Mouse (Mus musculus) erythroblast, embryonic 14.5 days (primary cell): ENCODE results near the gene Zfp106. TPM values are rescaled to one million over a fixed set of nuclear protein-coding genes. Genes with fewer than 3 reads are reported as not detected.

ENCODE experiments used
- H3K27me3 ChIP-seq: 2 replicates; pipeline ENCODE4 v1.6.1; 2012; ENCODE audit warnings: inconsistent platforms; ENCODE audit not compliant: control insufficient read depth
- H3K36me3 ChIP-seq: 2 replicates; pipeline ENCODE4 v1.6.1; 2012; ENCODE audit warnings: mild to moderate bottlenecking, inconsistent platforms; ENCODE audit not compliant: control insufficient read depth
- H3K4me1 ChIP-seq: 2 replicates; pipeline ENCODE4 v1.6.1; 2012; ENCODE audit warnings: inconsistent platforms; ENCODE audit not compliant: control insufficient read depth
- H3K4me3 ChIP-seq: replicated peaks from 2 replicates; pipeline ENCODE3; 2012; ENCODE audit warnings: moderate library complexity, mild to moderate bottlenecking, inconsistent platforms
- H3K9me3 ChIP-seq: 2 replicates; pipeline ENCODE4 v1.6.1; 2012; ENCODE audit warnings: low read length, inconsistent platforms, mixed read lengths; ENCODE audit not compliant: control insufficient read depth
- GATA1 ChIP-seq: IDR thresholded peaks from 2 replicates; pipeline ENCODE4 v1.6.1; 2012; ENCODE audit warnings: low read length, inconsistent platforms, mixed read lengths
- TAL1 ChIP-seq: IDR thresholded peaks from 3 replicates; pipeline ENCODE4 v1.6.1; 2012; ENCODE audit warnings: low read length, inconsistent platforms, mixed read lengths
- polyA plus RNA-seq: library from polyadenylated mRNA; stranded (reverse); fragments of >175 nt; gene quantifications from 2 replicates; pipeline ENCODE4 v1.2.3, GENCODE M21; 2012

Gene Zfp106
- polyA plus RNA-seq, 1 experiment, result 0.30 TPM

- Histone ChIP-seq H3K4me3 (no peak overlapping the region), H3K27me3 (no peaks in the 10 kb centered on the region), H3K4me1 (no peaks in the 10 kb centered on the region), H3K9me3 (no peaks in the 10 kb centered on the region), H3K36me3 (no peaks in the 10 kb centered on the region)
- TF ChIP-seq TAL1, result no peak
- TF ChIP-seq GATA1, result no peak
Observed at GRCm38 (mm10) chr2:120468011-120468410, 95.6 kb downstream of the Zfp106 start.

GRCm38 (mm10) chr2:120465397-120465785 lies 98.3 kb downstream of the Zfp106 start:
- no peaks in the 10 kb centered on the region for H3K36me3 ChIP-seq
- TF ChIP-seq GATA1 (no peak), TAL1 (no peak)
- H3K4me1 ChIP-seq, result no peaks in the 10 kb centered on the region
- H3K27me3 ChIP-seq, result no peaks in the 10 kb centered on the region
- no peak overlapping the region for H3K4me3 ChIP-seq
- no peaks in the 10 kb centered on the region for H3K9me3 ChIP-seq

GRCm38 (mm10) chr2:120464732-120465396 lies 98.8 kb downstream of the Zfp106 start:
- TF ChIP-seq TAL1 (no peak), GATA1 (no peak)
- H3K9me3 ChIP-seq, result no peaks in the 10 kb centered on the region

GRCm38 (mm10) chr2:120464091-120464490 lies 99.6 kb downstream of the Zfp106 start:
- no peak for TF ChIP-seq GATA1
- no peak for TF ChIP-seq TAL1
- Histone ChIP-seq H3K9me3 (no peaks in the 10 kb centered on the region), H3K4me1 (no peaks in the 10 kb centered on the region), H3K4me3 (no peak overlapping the region), H3K27me3 (no peaks in the 10 kb centered on the region), H3K36me3 (no peaks in the 10 kb centered on the region; the same call in 1 of the 2 replicates)

More at GRCm38 (mm10) chr2:120464732-120465396, 98.8 kb downstream of the Zfp106 start:
- Histone ChIP-seq H3K27me3 (no peaks in the 10 kb centered on the region), H3K4me3 (no peak overlapping the region), H3K4me1 (no peaks in the 10 kb centered on the region), H3K36me3 (no peaks in the 10 kb centered on the region; the same call in 1 of the 2 replicates)

GRCm38 (mm10) chr2:120463328-120463727 lies 100.3 kb downstream of the Zfp106 start:
- Histone ChIP-seq H3K4me3 (no peak overlapping the region), H3K4me1 (no peaks in the 10 kb centered on the region), H3K27me3 (no peaks in the 10 kb centered on the region), H3K9me3 (no peaks in the 10 kb centered on the region), H3K36me3 (no peaks in the 10 kb centered on the region; the same call in 1 of the 2 replicates)
- no peak for TF ChIP-seq TAL1
- no peak for TF ChIP-seq GATA1

- H3K9me3 ChIP-seq, result no peaks in the 10 kb centered on the region
- no peaks in the 10 kb centered on the region; the same call in 1 of the 2 replicates for H3K36me3 ChIP-seq
- H3K4me1 ChIP-seq, result no peaks in the 10 kb centered on the region
- TF ChIP-seq TAL1 (no peak), GATA1 (no peak)
- H3K4me3 ChIP-seq, result no peak overlapping the region
- no peaks in the 10 kb centered on the region for H3K27me3 ChIP-seq
Observed at GRCm38 (mm10) chr2:120460216-120460615, 103.4 kb downstream of the Zfp106 start.

Other genes with a start within 250 kb of the Zfp106 start
- not detected in 2 replicates for gene Pla2g4f, start 249.7 kb downstream of the Zfp106 start, polyA plus RNA-seq
- gene Vps39, start 210.7 kb downstream of the Zfp106 start, polyA plus RNA-seq, result 0.11 and 0.48 TPM in 2 replicates
- gene Ganc, start 159.9 kb downstream of the Zfp106 start, polyA plus RNA-seq, result 0.06 and 0.08 TPM in 2 replicates
- 0.14 and 0.19 TPM in 2 replicates for gene Tmem87a, start 159.7 kb downstream of the Zfp106 start, polyA plus RNA-seq
- not detected in 2 replicates for gene Capn3, start 107.8 kb downstream of the Zfp106 start, polyA plus RNA-seq
- gene Snap23, start 3.8 kb upstream of the Zfp106 start, polyA plus RNA-seq, result 0.42 and 0.89 TPM in 2 replicates
- gene Haus2, start 45.5 kb upstream of the Zfp106 start, polyA plus RNA-seq, result 0.15 and 0.17 TPM in 2 replicates
- 0.71 and 0.78 TPM in 2 replicates for gene Lrrc57, start 45.7 kb upstream of the Zfp106 start, polyA plus RNA-seq
- gene Stard9, start 65.3 kb upstream of the Zfp106 start, polyA plus RNA-seq, result 0.04 and 0.12 TPM in 2 replicates